Mouse (Mus musculus) stomach, embryonic 16.5 days (tissue): ENCODE results near the gene Amigo2. TPM values are rescaled to one million over a fixed set of nuclear protein-coding genes. Genes with fewer than 3 reads are reported as not detected.
"Not testable (repeated sequence)": the region's sequence is repeated elsewhere in the genome, so short reads cannot be mapped to it uniquely, and the experiment has no call there.

Source experiments
- ATAC-seq: fragments of 200-750 bp; cut with Nextera tagmentation; 2 replicates; pipeline ENCODE4 v1.8.0; 2017; ENCODE audit warnings: moderate number of reproducible peaks, moderate TSS enrichment; ENCODE audit not compliant: insufficient read depth, low FRiP score
- H3K27ac ChIP-seq: fragments of 300-500 bp; sonication (generic); 2 replicates; pipeline ENCODE4 v1.5.1; 2014; ENCODE audit warnings: low read length
- H3K27me3 ChIP-seq: fragments of 300-500 bp; sonication (generic); 2 replicates; pipeline ENCODE4 v1.6.1; 2014; ENCODE audit warnings: low read length, control low read depth, mixed read lengths; ENCODE audit not compliant: control insufficient read depth, insufficient read depth
- H3K36me3 ChIP-seq: fragments of 300-500 bp; sonication (generic); 2 replicates; pipeline ENCODE4 v1.6.1; 2014; ENCODE audit warnings: low read length; ENCODE audit not compliant: control insufficient read depth, insufficient read depth
- H3K4me1 ChIP-seq: fragments of 300-500 bp; sonication (generic); 2 replicates; pipeline ENCODE4 v1.6.1; 2014; ENCODE audit warnings: low read length, control low read depth, mixed read lengths; ENCODE audit not compliant: control insufficient read depth, insufficient read depth
- H3K4me2 ChIP-seq: fragments of 300-500 bp; sonication (generic); 2 replicates; pipeline ENCODE4 v1.6.1; 2014; ENCODE audit warnings: low read depth, low read length, mixed read lengths
- H3K4me3 ChIP-seq: fragments of 300-500 bp; sonication (generic); replicated peaks from 2 replicates; pipeline ENCODE4 v1.5.1; 2014; ENCODE audit warnings: mild to moderate bottlenecking, low read length
- H3K9ac ChIP-seq: fragments of 300-500 bp; sonication (generic); 2 replicates; pipeline ENCODE4 v1.6.1; 2014; ENCODE audit warnings: low read length
- H3K9me3 ChIP-seq: fragments of 300-500 bp; sonication (generic); replicated peaks from 2 replicates; pipeline ENCODE4 v1.6.1; 2016; ENCODE audit warnings: low read length, control low read depth; ENCODE audit not compliant: control insufficient read depth
- WGBS: fragments of 180-500 bp; shearing (Covaris S2); extraction: QIAGEN DNeasy Blood & Tissue Kit; methylation state at CpG from one replicate; pipeline ENCODE4 v1.1.7; 2014; 5-methylcytosine and 5-hydroxymethylcytosine counted together
- polyA plus RNA-seq: library from polyadenylated mRNA; unstranded; fragments of >200 nt; fragmentation: Nextera tagmentation; extraction: Ambion mirVana; gene quantifications from 2 replicates; pipeline ENCODE4 v1.2.1, GENCODE M21; 2015

The Amigo2 gene
- polyA plus RNA-seq, 1 experiment from 2014 or later = 3.9 TPM

GRCm38 (mm10) chr15:97209754-97210153, 37.3 kb downstream of the Amigo2 start:
- 88% methylated on average over 3 of the region's 3 CpGs for WGBS
- not testable (repeated sequence) for H3K9ac ChIP-seq, H3K4me2 ChIP-seq

GRCm38 (mm10) chr15:97206506-97206905, 40.6 kb downstream of the Amigo2 start:
- Histone ChIP-seq H3K4me2 (no peak overlapping the region), H3K27ac (no peak overlapping the region), H3K4me3 (no peak overlapping the region), H3K27me3 (no peaks in the 10 kb centered on the region), H3K9me3 (no peaks in the 10 kb centered on the region), H3K36me3 (no peaks in the 10 kb centered on the region), H3K4me1 (no peaks in the 10 kb centered on the region), H3K9ac (no peak overlapping the region)
- no peak for ATAC-seq
- WGBS = 89% methylated on average over 8 of the region's 8 CpGs

More at GRCm38 (mm10) chr15:97209754-97210153, 37.3 kb downstream of the Amigo2 start:
- H3K4me1 ChIP-seq, H3K27ac ChIP-seq, H3K4me3 ChIP-seq, H3K9me3 ChIP-seq, H3K36me3 ChIP-seq, H3K27me3 ChIP-seq, ATAC-seq: not testable (repeated sequence)

- Histone ChIP-seq H3K9ac (no peak overlapping the region), H3K9me3 (no peaks in the 10 kb centered on the region), H3K4me1 (no peaks in the 10 kb centered on the region), H3K36me3 (no peaks in the 10 kb centered on the region), H3K4me2 (no peak overlapping the region), H3K27ac (no peak overlapping the region), H3K4me3 (no peak overlapping the region), H3K27me3 (no peaks in the 10 kb centered on the region)
- ATAC-seq = no peak
- WGBS = 85% methylated on average over 10 of the region's 10 CpGs
These were observed 41.3 kb downstream of the Amigo2 start for GRCm38 (mm10) chr15:97205776-97206175.

GRCm38 (mm10) chr15:97204889-97205288, 42.2 kb downstream of the Amigo2 start:
- 72% methylated on average over 3 of the region's 3 CpGs for WGBS
- no peaks in the 10 kb centered on the region for H3K9me3 ChIP-seq
- ATAC-seq = no peak
- no peak overlapping the region for H3K27ac ChIP-seq
- H3K27me3 ChIP-seq = no peaks in the 10 kb centered on the region
- H3K9ac ChIP-seq = no peak overlapping the region
- H3K4me3 ChIP-seq = no peak overlapping the region
- no peaks in the 10 kb centered on the region for H3K36me3 ChIP-seq
- no peaks in the 10 kb centered on the region for H3K4me1 ChIP-seq
- H3K4me2 ChIP-seq = no peak overlapping the region

- WGBS = 66% methylated on average over 7 of the region's 7 CpGs
- no peak for ATAC-seq
These were observed 50.4 kb downstream of the Amigo2 start for GRCm38 (mm10) chr15:97196644-97197043.

GRCm38 (mm10) chr15:97195628-97196027, 51.5 kb downstream of the Amigo2 start:
- Histone ChIP-seq H3K9me3 (no peaks in the 10 kb centered on the region), H3K36me3 (no peaks in the 10 kb centered on the region), H3K4me3 (no peak overlapping the region), H3K27me3 (no peaks in the 10 kb centered on the region), H3K4me1 (no peaks in the 10 kb centered on the region), H3K4me2 (no peak overlapping the region), H3K27ac (no peak overlapping the region), H3K9ac (no peak overlapping the region)
- ATAC-seq = no peak
- 0% methylated on average over 1 of the region's 1 CpGs for WGBS

More at GRCm38 (mm10) chr15:97196644-97197043, 50.4 kb downstream of the Amigo2 start:
- no peak overlapping the region for H3K4me2 ChIP-seq
- no peaks in the 10 kb centered on the region for H3K9me3 ChIP-seq
- H3K27me3 ChIP-seq = no peaks in the 10 kb centered on the region
- H3K4me1 ChIP-seq = no peaks in the 10 kb centered on the region
- H3K36me3 ChIP-seq = no peaks in the 10 kb centered on the region
- H3K9ac ChIP-seq = no peak overlapping the region
- H3K27ac ChIP-seq = no peak overlapping the region
- H3K4me3 ChIP-seq = no peak overlapping the region

Other genes with a start within 250 kb of the Amigo2 start
- gene Slc38a4, start 191.3 kb downstream of the Amigo2 start, polyA plus RNA-seq = 51.7 and 63.0 TPM in 2 replicates
- 2.1 and 2.9 TPM in 2 replicates for gene Pced1b, start 180 bp downstream of the Amigo2 start, polyA plus RNA-seq